Mouse (Mus musculus) liver, embryonic 14.5 days (tissue): ENCODE data around the gene Cmah.

Experiments
- CTCF ChIP-seq: IDR thresholded peaks from 2 replicates; pipeline ENCODE4 v1.5.1; 2016; ENCODE audit warnings: antibody characterized with exemption, low read depth, control low read depth
- EP300 ChIP-seq: IDR thresholded peaks from 2 replicates; pipeline ENCODE4 v1.6.1; 2016; ENCODE audit warnings: antibody characterized with exemption, low read depth

DNA sequence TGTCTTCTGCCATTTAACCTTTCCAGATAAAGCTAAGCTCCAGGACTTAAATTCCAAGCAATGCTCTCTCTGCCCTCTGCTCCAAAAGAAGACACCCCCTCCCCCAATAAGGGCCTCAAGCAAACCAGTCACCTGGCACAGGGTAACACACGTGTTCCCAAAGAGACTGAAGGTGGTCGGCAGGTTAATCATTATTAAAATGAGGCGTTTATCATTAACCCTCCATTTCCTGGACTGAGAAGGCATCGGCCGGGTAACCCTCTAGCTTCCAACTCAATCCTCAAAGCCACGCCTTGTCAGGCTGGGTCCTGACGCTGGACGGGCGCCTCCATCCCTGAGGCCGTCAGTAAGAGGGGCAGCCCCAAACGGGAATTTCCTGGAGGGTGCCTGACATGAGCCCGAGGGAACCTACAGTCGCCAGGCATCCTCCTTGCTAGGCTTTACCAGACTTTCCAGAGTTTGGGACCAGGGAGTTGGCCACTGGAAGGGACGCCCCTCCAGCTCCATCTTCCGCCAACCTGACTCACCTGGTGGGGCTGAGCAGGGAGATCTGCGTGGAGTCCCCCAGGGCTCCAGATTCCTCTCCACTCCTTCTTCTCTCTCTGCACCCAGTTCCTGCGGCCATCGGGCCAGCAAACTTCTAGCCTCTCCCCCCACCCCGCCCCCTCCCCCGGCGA, 47.3 kb upstream of the Cmah start:
- TF ChIP-seq CTCF: no peak
- no peak for TF ChIP-seq EP300
